Mouse (Mus musculus) embryonic facial prominence, embryonic 11.5 days (tissue): ENCODE data around the gene Kcnh6. TPM values are rescaled to one million over a fixed set of nuclear protein-coding genes. Genes with fewer than 3 reads are reported as not detected.

Experiments
- ATAC-seq: fragments of 200-750 bp; cut with Nextera tagmentation; replicated peaks from 2 replicates; pipeline ENCODE4 v1.8.0; 2017; ENCODE audit warnings: low read depth; ENCODE audit not compliant: insufficient number of reproducible peaks, low FRiP score, low TSS enrichment
- DNase-seq: peaks from one replicate; pipeline ENCODE4 v3.0.0-alpha.2; 2015; ENCODE audit warnings: low spot score
- H3K27ac ChIP-seq: fragments of 300-500 bp; sonication (generic); replicated peaks from 2 replicates; pipeline ENCODE4 v1.5.1; 2014; ENCODE audit warnings: mild to moderate bottlenecking, low read depth, low read length, control low read depth
- H3K27me3 ChIP-seq: fragments of 300-500 bp; sonication (generic); 2 replicates; pipeline ENCODE4 v1.6.1; 2014; ENCODE audit warnings: mild to moderate bottlenecking, low read length, moderate library complexity, mixed read lengths; ENCODE audit not compliant: control insufficient read depth, insufficient read depth
- H3K36me3 ChIP-seq: fragments of 300-500 bp; sonication (generic); replicated peaks from 2 replicates; pipeline ENCODE4 v1.6.1; 2014; ENCODE audit warnings: low read depth, mild to moderate bottlenecking, low read length, moderate library complexity, mixed read lengths; ENCODE audit not compliant: control insufficient read depth, insufficient read depth
- H3K4me1 ChIP-seq: fragments of 300-500 bp; sonication (generic); 2 replicates; pipeline ENCODE4 v1.6.1; 2014; ENCODE audit warnings: low read length, mixed read lengths; ENCODE audit not compliant: control insufficient read depth, insufficient read depth
- H3K4me2 ChIP-seq: fragments of 300-500 bp; sonication (generic); 2 replicates; pipeline ENCODE4 v1.6.1; 2014; ENCODE audit warnings: low read depth, mild to moderate bottlenecking, control low read depth, low read length, moderate library complexity
- H3K4me3 ChIP-seq: fragments of 300-500 bp; sonication (generic); 2 replicates; pipeline ENCODE4 v1.5.1; 2014; ENCODE audit warnings: low read depth, low read length, control low read depth
- H3K9ac ChIP-seq: fragments of 300-500 bp; sonication (generic); replicated peaks from 2 replicates; pipeline ENCODE4 v1.6.1; 2014; ENCODE audit warnings: mild to moderate bottlenecking, control low read depth, low read length
- H3K9me3 ChIP-seq: fragments of 300-500 bp; sonication (generic); replicated peaks from 2 replicates; pipeline ENCODE4 v1.6.1; 2016; ENCODE audit warnings: mild to moderate bottlenecking, low read length, inconsistent platforms, mixed read lengths; ENCODE audit not compliant: control insufficient read depth
- WGBS: fragments of 180-500 bp; shearing (Covaris S2); extraction: QIAGEN DNeasy Blood & Tissue Kit; methylation state at CpG from one replicate; pipeline ENCODE4 v1.1.7; 2014; 5-methylcytosine and 5-hydroxymethylcytosine counted together
- polyA plus RNA-seq: library from polyadenylated mRNA; unstranded; fragments of >200 nt; fragmentation: Nextera tagmentation; extraction: Ambion mirVana; gene quantifications from 2 replicates; pipeline ENCODE4 v1.2.1, GENCODE M21; 2014

Kcnh6 gene
- polyA plus RNA-seq, 1 experiment from 2014 or later = 0.32 TPM

GRCm38 (mm10) chr11:105974593-105974992 is 33.3 kb upstream of the Kcnh6 start:
- Histone ChIP-seq H3K9ac (no peak overlapping the region), H3K36me3 (no peaks in the 10 kb centered on the region), H3K27ac (no peak overlapping the region), H3K9me3 (no peaks in the 10 kb centered on the region), H3K27me3 (no peaks in the 10 kb centered on the region), H3K4me3 (no peak overlapping the region), H3K4me1 (no peaks in the 10 kb centered on the region), H3K4me2 (no peak overlapping the region)
- no peak for DNase-seq
- ATAC-seq = no peak
- WGBS = 93% methylated on average over 6 of the region's 6 CpGs

GRCm38 (mm10) chr11:105975050-105975449 is 32.9 kb upstream of the Kcnh6 start:
- Histone ChIP-seq H3K4me2 (no peak overlapping the region), H3K9ac (no peak overlapping the region), H3K27ac (no peak overlapping the region), H3K4me3 (no peak overlapping the region), H3K36me3 (no peaks in the 10 kb centered on the region), H3K9me3 (no peaks in the 10 kb centered on the region), H3K27me3 (no peaks in the 10 kb centered on the region), H3K4me1 (no peaks in the 10 kb centered on the region)
- 76% methylated on average over 3 of the region's 3 CpGs for WGBS
- no peak for ATAC-seq
- DNase-seq = no peak

GRCm38 (mm10) chr11:105975636-105976035 is 32.3 kb upstream of the Kcnh6 start:
- Histone ChIP-seq H3K9me3 (no peaks in the 10 kb centered on the region), H3K27ac (no peak overlapping the region), H3K27me3 (no peaks in the 10 kb centered on the region), H3K4me3 (no peak overlapping the region), H3K4me2 (no peak overlapping the region), H3K36me3 (no peaks in the 10 kb centered on the region), H3K9ac (no peak overlapping the region), H3K4me1 (no peaks in the 10 kb centered on the region)
- ATAC-seq (no peak), DNase-seq (no peak)
- 89% methylated on average over 5 of the region's 5 CpGs for WGBS

- Histone ChIP-seq H3K4me3 (no peak overlapping the region), H3K4me2 (no peak overlapping the region), H3K36me3 (no peaks in the 10 kb centered on the region), H3K27me3 (no peaks in the 10 kb centered on the region), H3K27ac (no peak overlapping the region), H3K9ac (no peak overlapping the region), H3K4me1 (no peaks in the 10 kb centered on the region), H3K9me3 (no peaks in the 10 kb centered on the region)
- 81% methylated on average over 2 of the region's 2 CpGs for WGBS
- ATAC-seq = no peak
- DNase-seq = no peak
These were observed 29.7 kb upstream of the Kcnh6 start for GRCm38 (mm10) chr11:105978232-105978631.

- H3K27ac ChIP-seq = no peak overlapping the region
- H3K9me3 ChIP-seq = no peaks in the 10 kb centered on the region
- no peak for DNase-seq
- no peaks in the 10 kb centered on the region for H3K4me1 ChIP-seq
- H3K27me3 ChIP-seq = no peaks in the 10 kb centered on the region
- H3K9ac ChIP-seq = no peak overlapping the region
- WGBS = 82% methylated on average over 5 of the region's 5 CpGs
- no peak for ATAC-seq
- H3K4me3 ChIP-seq = no peak overlapping the region
- no peaks in the 10 kb centered on the region for H3K36me3 ChIP-seq
- no peak overlapping the region for H3K4me2 ChIP-seq
These were observed 29.3 kb upstream of the Kcnh6 start for GRCm38 (mm10) chr11:105978634-105979033.

- Histone ChIP-seq H3K9ac (no peak overlapping the region), H3K27me3 (no peaks in the 10 kb centered on the region)
- WGBS = 65% methylated on average over 4 of the region's 4 CpGs
These were observed 23.5 kb upstream of the Kcnh6 start for GRCm38 (mm10) chr11:105984452-105984851.

GRCm38 (mm10) chr11:105987446-105987845 is 20.5 kb upstream of the Kcnh6 start:
- H3K27ac ChIP-seq = no peak overlapping the region
- 84% methylated on average over 6 of the region's 6 CpGs for WGBS
- no peak overlapping the region for H3K9ac ChIP-seq
- H3K27me3 ChIP-seq = no peaks in the 10 kb centered on the region
- DNase-seq (no peak), ATAC-seq (no peak)
- H3K9me3 ChIP-seq = no peaks in the 10 kb centered on the region
- H3K4me3 ChIP-seq = no peak overlapping the region
- H3K4me2 ChIP-seq = no peak overlapping the region
- H3K36me3 ChIP-seq = no peaks in the 10 kb centered on the region
- H3K4me1 ChIP-seq = no peaks in the 10 kb centered on the region

More at GRCm38 (mm10) chr11:105984452-105984851, 23.5 kb upstream of the Kcnh6 start:
- Histone ChIP-seq H3K4me2 (no peak overlapping the region), H3K36me3 (no peaks in the 10 kb centered on the region), H3K9me3 (no peaks in the 10 kb centered on the region), H3K27ac (no peak overlapping the region), H3K4me3 (no peak overlapping the region), H3K4me1 (no peaks in the 10 kb centered on the region)
- ATAC-seq (no peak), DNase-seq (no peak)

- H3K4me1 ChIP-seq = no peaks in the 10 kb centered on the region
- H3K27ac ChIP-seq = no peak overlapping the region
- H3K4me3 ChIP-seq = no peak overlapping the region
- no peak overlapping the region for H3K4me2 ChIP-seq
- H3K9me3 ChIP-seq = no peaks in the 10 kb centered on the region
- H3K27me3 ChIP-seq = no peaks in the 10 kb centered on the region
- 76% methylated on average over 6 of the region's 6 CpGs for WGBS
- H3K36me3 ChIP-seq = no peaks in the 10 kb centered on the region
- DNase-seq (no peak), ATAC-seq (no peak)
- no peak overlapping the region for H3K9ac ChIP-seq
These were observed 18.5 kb upstream of the Kcnh6 start for GRCm38 (mm10) chr11:105989446-105989845.
